ENCODE assay signal across 23 mouse cellular contexts in genomic region chr6:55163046-55163584, GRCm38 (mm10). TPM values are rescaled to one million over a fixed set of nuclear protein-coding genes. Genes with fewer than 3 reads are reported as not detected.
"Had no signal": no experiment of that assay in that cellular context is flagged by ENCODE, and none has a peak within 500 bp of the region (broad histone marks: within the 10 kb centered on the region; RNA-seq: fewer than 3 reads in every experiment).

No protein-coding gene starts in this region.

- H3K9ac ChIP-seq: kidney, embryonic 15.5 days; liver, embryonic 13.5 days; midbrain, embryonic 12.5 days; midbrain, embryonic 15.5 days; stomach, embryonic 15.5 days had no signal

- ATAC-seq: midbrain, embryonic 15.5 days had no signal

- H3K4me1 ChIP-seq: kidney, embryonic 15.5 days; liver, embryonic 13.5 days; midbrain, embryonic 12.5 days; midbrain, embryonic 15.5 days; stomach, embryonic 15.5 days had no signal

- DNase-seq: kidney, adult 11 months; kidney, adult 8-10 months; kidney, postnatal 10 days; kidney, postnatal 36 days; layer of hippocampus, postnatal 36 days; liver, embryonic 13.5 days; lung, adult 2 months; lung, postnatal 14 days; lung, postnatal 4 days; right cerebral cortex, adult 18-20 months; right cerebral cortex, postnatal 14 days; right cerebral cortex, postnatal 4 days; thymus, postnatal 25 days had no signal

- H3K27me3 ChIP-seq: stomach, embryonic 15.5 days had no signal

- H3K4me3 ChIP-seq: kidney, embryonic 15.5 days; left cerebral cortex, adult 2 months; liver, embryonic 13.5 days; midbrain, embryonic 12.5 days; midbrain, embryonic 15.5 days; stomach, embryonic 15.5 days had no signal

- H3K27ac ChIP-seq: kidney, embryonic 15.5 days; left cerebral cortex, adult 2 months; liver, embryonic 13.5 days; midbrain, embryonic 12.5 days; midbrain, embryonic 15.5 days; stomach, embryonic 15.5 days had no signal

- H3K4me2 ChIP-seq: kidney, embryonic 15.5 days; liver, embryonic 13.5 days; midbrain, embryonic 12.5 days; midbrain, embryonic 15.5 days; stomach, embryonic 15.5 days had no signal

- H3K36me3 ChIP-seq: kidney, embryonic 15.5 days; liver, embryonic 13.5 days; midbrain, embryonic 12.5 days; midbrain, embryonic 15.5 days; stomach, embryonic 15.5 days had no signal

- H3K9me3 ChIP-seq: kidney, embryonic 15.5 days; liver, embryonic 13.5 days; midbrain, embryonic 12.5 days; midbrain, embryonic 15.5 days; stomach, embryonic 15.5 days had no signal

RNA-seq across cellular contexts. Expression of gene Inmt, which starts 11.7 kb away (rescaled TPM):
- total RNA-seq: left cerebral cortex, postnatal 10 days; megakaryocyte progenitor cell, adult 5-6 weeks; megakaryocyte-erythroid progenitor cell, adult 5-6 weeks; neutrophil, adult 5-6 weeks had no signal
- polyA plus RNA-seq: midbrain, embryonic 12.5 days; midbrain, embryonic 15.5 days had no signal

RNA-seq across cellular contexts. Expression of gene Crhr2, which starts 30.3 kb away (rescaled TPM):
- total RNA-seq: megakaryocyte progenitor cell, adult 5-6 weeks; megakaryocyte-erythroid progenitor cell, adult 5-6 weeks; neutrophil, adult 5-6 weeks had no signal
- polyA plus RNA-seq: limb, embryonic 11.5 days had no signal

RNA-seq across cellular contexts. Expression of gene Mindy4, which starts 40.1 kb away (rescaled TPM):
- total RNA-seq: neutrophil, adult 5-6 weeks had no signal
